Mouse (Mus musculus): ENCODE data around the gene Ifi47.
"Not testable (repeated sequence)": the region's sequence is repeated elsewhere in the genome, so short reads cannot be mapped to it uniquely, and the experiment has no call there.

Gene Ifi47

DNA sequence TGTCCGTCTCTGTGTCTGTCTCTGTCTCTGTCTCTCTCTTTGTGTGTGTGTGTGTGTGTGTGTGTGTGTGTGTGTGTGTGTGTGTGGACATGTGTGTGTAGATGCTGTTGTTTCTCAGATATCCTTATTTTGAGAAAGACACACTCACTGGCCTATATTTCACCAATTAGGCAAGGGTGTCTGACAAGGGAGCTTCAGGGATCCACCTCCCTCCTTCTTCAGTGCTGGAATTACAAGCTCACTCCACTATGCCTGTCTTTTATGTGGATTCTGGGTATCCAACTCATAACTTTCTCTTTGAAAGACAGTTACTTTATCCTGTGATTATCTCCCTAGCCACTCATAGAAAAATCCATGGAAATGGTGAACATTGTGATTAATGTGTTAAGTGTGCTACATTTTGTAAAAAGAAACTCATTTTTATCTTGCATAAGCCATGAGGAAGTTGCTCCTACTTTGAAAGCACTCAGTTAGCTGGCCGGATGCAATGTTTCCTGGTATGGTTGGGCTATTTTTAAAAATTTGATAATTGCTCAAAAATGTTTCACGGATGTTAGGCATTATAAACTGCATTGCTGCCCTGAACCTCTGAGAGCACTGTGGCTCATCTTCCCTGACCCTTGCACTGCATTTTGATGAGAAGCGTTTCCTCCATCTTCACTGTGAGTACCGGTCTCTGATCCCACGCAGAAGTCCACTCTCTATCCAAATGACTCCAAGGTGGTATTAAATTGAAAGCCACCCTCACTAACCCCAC lies at the start of gene Ifi47:
Gene Ifi47, plus strand, starts transcription at position 587 of the 757 bp plus-strand sequence.
- not testable (repeated sequence) for DNase-seq (ENCODE audit: low spot score)

DNA sequence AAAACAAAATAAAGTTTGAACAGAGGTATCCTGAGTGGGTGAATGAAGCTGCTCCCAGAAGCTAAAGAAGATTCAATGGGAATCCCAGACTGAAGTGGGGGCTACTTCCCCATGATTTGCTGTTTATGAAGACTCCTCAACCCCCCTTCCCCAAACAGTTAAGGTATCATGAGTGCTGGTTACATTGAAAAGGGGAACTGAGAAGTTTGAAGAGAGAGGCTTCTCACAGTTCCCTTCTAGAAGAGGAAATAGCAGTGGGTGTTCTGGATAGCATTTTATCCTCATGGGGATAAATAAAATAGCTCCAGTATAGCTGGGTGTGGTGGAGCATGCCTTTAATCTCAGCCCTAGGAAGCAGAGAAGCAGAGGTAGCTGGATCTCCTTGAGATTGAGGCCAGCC lies 26.3 kb upstream of the Ifi47 start:
- not testable (repeated sequence) for DNase-seq (ENCODE audit: low spot score)

DNA sequence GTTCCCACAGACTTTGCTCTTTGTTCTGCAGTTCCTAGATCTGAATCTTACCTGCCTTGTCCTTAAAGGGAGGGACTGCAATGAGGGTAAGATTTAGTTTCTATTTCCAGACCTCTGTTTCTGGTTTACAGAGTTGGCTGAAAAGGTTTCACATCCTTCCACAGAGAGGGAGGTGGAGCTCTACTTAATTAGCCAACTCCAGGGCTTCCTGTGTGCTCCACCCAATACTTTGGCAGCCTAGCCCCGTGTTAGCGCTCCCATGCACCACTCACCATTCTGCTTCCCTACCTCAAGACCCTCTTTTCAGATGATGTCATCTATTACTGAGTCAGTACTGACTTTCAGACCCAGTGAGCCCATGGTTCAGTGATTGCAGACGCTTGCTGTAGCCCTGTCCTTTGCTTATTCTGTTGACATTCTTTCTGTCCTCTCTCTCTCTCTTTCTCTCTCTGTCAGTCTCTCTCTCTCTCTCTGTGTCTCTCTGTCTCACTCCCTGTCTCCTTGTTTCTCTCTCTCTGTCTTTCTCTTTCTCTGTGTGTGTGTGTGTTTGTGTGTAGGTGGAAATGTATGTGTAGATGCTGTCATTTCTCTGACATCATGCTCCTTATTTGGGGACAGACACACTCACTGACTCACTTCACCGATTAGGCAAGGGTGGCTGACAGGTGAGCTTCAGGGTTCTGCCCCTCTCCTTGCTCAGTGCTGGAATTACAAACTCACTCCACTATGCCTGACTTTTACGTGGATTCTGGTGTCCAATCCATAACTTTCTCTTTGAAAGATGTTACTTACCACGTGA lies 25.1 kb upstream of the Ifi47 start, which contains the start of gene 9930111J21Rik2:
Gene 9930111J21Rik2, minus strand, starts transcription at position 150 of the 799 bp plus-strand sequence.
- DNase-seq (ENCODE audit: low spot score), result not testable (repeated sequence)

DNA sequence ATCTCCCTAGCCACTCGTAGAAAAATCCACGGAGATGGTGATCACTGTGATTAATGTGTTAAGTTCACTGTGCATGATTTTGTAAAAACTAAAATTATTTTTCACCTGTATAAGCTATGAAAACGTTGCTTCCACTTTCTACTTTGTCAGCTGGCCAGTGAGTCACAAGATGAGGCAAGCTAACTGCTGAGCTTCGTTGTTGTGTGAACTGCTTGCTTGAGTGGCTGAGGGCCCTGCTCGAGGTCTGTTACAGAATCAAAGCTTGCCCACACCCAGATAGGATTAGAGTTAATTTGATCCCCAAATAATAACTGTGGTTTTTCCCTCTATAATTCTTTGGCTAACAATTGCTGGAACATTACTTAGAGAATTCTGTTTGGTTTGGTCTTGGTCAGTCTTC lies 24.5 kb upstream of the Ifi47 start:
- not testable (repeated sequence) for DNase-seq (ENCODE audit: low spot score)

DNA sequence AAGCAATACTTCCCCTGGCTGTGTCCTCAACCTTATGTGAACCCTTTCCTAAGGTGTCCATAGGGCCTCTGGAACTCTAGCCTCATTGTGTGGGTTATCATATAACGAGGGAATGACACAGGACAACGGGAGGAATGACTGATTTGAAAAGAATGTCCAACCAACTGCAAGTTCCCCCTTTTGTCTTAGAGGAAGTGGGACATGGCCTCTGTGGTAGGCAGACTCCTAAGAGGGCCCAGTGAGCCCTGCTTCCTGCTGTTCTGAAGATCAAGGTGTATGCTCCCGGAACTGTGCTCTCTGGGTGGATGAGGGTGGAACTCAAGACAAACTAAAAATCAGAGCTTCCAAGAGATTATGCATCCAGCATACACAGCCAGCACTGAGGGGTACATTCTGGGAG lies 16.3 kb upstream of the Ifi47 start:
- DNase-seq (ENCODE audit: low spot score), result not testable (repeated sequence)

DNA sequence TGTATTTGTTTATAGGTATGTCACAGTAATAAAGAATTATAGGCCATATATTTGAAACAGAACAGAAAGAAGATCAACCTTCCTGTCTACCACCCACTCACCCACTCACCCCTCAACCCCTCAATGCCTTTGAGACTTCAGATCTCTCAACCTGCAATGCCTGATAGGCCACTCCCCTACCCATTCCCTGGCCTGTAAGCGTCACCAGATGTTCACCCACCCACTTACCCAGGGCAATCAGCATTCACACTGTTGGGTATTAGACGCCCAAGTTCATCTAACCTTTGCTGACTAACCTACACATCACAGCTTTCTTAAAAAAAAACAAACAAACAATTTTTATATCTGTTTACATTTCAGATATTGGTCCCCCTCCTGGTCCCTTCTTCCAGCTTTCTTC lies 14.5 kb upstream of the Ifi47 start:
- not testable (repeated sequence) for DNase-seq (ENCODE audit: low spot score)

DNA sequence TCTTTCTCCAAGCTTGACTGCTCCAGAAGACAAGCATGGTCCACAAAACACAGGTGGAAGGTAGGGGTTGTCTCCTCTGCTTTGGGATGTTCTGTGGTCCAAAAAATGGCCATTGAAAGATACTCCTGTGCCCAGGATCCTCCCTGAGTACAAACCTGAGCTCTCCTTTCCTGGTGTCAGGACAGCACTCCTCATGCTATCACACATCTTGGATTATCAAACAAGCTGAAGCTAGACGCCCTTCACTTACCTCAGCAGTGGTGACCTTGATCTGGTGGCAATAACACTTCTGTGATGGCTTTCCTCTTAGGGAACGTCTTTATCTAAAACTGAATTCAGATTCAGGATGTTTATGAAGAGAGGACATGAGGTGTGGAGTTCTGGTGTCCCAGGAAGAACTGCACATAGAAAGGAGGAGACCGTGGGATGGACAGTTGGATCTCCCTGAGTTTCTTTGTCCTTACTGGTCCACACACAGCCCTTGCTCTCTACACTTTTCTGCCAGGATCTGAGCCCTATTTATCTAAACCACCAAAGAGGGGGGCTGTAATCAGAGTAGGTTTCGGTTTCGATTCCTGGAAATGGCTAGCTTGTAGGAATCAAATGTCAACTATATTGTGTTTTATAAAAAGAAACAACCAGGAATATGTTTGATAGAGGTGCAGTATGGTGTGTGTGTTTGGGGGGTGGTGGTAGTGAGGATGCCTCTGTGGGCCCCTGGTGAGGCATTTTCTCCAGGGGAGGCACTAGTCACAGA lies 12.5 kb upstream of the Ifi47 start, which contains the start of gene Tgtp2:
Gene Tgtp2, minus strand, starts transcription at position 494 of the 757 bp plus-strand sequence.
- DNase-seq (ENCODE audit: low spot score), result not testable (repeated sequence)

DNA sequence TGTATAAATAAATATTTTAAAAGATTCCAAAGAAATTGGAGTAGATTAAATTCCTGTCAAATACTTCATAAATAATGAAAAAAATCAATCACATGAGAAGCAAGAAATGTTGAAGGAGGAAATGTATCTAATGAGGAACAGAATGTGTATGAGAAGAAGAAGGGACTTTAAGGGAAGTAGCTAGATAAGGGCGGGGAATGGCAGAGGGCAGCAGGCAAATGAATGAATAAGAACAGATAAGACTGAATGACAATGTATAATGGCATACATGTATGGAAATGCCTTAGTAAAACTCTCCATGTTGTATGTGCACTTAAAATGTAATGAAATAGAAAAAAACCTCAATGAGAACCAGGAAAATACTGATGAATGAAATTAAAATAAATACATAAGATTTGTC lies 8.0 kb upstream of the Ifi47 start:
- no peak for DNase-seq (ENCODE audit: low spot score)

DNA sequence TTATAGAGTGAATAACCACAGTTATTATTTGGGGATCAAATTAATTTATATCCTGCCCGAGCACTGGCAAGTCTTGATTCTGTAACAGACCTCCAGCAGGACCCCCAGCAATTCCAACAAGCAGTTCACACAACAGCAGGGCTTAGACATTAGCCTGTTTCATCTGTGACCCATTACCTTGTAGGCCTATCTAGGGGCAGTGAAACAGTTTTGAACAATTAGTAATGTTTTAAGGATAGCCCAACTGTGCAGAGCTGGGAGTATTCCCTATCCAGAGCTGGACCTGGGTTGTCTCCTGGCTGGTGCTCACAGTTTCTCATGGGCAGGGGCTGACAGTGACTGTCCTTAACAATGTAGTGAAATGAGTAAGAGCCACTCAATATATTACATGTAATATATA lies 625 bp downstream of the Ifi47 start:
- no peak for DNase-seq (ENCODE audit: low spot score)

DNA sequence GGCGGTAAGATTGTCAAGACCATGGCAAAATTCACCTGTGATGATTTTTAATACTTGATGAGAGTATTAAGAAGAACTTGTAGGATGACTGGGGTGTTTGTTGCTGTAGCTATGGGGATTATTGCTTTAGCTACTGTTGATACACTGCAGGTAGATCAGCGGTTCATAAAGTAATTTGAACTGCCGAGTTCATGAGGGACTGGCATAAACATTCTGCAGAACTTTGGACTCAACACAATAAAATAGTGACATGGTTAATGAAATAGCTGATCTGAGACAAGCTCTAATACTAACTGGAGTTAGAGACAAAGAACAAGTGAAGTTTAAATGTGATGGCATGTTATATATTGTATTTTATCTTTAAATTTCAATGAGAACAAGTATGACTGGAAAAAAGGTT lies 2.3 kb downstream of the Ifi47 start:
- DNase-seq (ENCODE audit: low spot score), result no peak

DNA sequence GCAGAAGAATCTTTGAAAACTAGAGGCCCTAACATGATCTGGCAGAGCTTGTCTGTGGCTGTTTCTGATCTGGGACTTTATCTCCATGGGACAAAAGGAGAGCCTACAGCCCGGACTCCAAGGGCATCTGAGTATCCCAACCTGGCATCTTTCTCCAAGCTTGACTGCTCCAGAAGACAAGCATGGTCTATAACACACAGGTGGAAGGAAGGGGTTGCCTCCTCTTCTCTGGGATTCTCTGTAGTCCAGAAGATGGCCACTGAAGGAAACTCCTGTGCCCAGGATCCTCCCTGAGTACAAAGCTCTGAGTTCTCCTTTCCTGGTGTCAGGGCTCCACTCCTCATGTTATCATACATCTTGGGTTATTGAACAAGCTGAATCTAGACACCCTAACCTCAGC lies 4.2 kb downstream of the Ifi47 start:
- DNase-seq (ENCODE audit: low spot score), result no peak

DNA sequence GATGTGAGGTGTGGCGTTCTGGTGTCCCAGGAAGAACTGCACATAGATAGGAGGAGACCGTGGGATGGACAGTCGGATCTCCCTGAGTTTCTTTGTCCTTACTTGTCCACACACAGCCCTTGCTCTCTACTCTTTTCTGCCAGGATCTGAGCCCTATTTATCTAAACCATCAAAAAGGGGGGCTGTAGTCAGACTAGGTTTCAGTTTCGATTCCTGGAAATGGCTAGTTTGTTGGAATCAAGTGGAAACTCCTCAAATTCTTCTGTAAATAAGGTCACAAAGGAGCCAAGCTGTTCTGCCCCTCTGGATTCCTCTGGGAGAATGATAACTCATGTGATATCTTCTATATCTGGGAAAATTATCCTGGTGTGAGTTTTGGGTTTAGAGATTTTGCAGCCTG lies 5.0 kb downstream of the Ifi47 start:
- DNase-seq (ENCODE audit: low spot score), result no peak

DNA sequence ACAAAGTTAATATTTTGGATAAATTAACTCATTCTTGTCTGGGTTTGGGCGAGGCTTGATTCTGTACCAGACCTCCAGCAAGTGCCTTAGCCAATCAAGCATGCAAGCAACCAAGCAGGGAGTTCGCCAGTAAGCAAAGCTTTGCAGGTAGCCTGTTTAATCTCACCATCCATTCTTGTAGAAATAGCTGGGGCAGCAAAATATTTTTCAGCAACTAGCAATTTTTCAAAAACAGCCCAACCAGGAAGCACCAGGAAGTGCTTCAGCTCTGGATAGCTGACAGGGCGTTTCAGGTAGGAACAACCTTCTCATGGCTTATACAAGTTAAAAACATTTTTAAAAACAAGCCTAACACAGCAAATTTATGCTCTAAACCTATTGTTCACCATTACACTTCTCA lies 5.5 kb downstream of the Ifi47 start:
- DNase-seq (ENCODE audit: low spot score), result no peak

DNA sequence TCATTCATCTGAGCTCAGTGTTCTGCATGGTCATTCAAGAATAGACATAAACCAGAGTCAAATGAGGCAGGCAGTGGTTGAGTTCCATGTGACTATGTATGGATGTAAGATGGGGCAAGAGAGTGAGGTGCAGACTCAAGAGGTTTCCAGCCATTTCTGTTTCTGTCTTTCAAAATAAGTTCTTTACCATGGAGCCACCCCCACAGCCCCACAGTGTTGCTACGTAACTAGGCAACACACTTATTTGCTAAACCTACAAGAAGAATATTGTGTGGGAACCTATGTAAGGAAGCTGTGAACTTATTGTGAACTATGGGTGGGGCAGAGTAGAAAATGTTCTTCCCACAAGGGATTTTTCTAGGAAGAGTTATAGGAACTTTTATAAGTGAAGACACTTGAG lies 6.8 kb downstream of the Ifi47 start:
- DNase-seq (ENCODE audit: low spot score), result no peak

DNA sequence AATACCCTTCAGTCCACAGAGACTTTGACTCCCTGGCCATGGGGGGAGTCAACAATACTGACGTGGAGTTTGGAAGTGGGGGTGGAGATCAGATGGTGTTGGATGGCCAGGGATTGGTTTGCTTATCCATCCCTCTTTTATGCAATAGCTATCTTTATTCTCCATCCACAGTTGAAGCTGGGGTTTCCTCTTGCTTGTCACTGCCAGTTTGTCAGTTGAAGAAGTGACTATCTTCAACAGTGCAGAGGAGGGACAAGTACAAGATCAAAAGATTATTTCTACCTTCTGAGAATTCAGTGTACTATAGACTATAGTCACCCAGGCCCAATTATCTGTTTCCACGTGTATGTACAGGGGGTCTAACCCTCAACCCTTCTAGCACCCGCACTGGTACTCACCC lies 7.4 kb downstream of the Ifi47 start:
- DNase-seq (ENCODE audit: low spot score), result no peak

DNA sequence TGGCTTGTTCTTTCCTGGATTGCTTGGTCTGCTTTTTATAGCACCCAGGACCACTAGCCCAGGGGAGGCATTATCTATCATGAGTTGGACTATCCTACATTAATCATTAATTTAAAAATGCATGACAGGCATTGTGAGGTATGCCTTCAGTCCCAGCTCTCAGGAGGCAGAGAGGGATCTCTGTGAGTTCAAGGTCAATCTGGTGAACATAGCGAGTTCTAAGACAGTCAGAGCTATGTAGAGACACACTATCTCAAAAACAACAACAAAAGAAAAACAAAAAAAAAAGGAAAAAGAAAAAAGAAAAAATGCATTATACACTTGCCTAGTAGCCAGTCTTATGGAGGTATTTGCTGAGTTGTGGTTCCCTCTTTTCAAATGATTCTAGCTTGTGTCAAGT lies 8.0 kb downstream of the Ifi47 start:
- DNase-seq (ENCODE audit: low spot score), result no peak

DNA sequence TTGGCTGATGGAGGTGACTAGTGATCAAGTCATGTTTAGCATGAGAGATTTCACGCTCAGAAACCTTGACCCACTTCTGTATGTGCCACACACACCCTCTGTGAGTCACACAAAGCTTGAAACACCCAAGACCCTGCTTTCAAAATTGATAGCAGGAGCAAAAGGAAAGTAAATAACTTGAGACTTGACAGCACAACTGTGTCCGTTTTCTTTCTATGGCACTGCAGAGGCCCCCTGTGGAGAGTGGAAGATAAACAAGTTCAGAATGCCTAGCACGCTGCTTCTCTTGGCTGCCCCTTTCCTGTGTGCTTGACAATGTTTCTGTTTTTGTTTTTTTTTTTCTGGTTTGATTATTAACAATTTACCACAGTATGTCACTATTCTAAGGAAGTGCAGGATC lies 8.5 kb downstream of the Ifi47 start:
- DNase-seq (ENCODE audit: low spot score), result no peak

DNA sequence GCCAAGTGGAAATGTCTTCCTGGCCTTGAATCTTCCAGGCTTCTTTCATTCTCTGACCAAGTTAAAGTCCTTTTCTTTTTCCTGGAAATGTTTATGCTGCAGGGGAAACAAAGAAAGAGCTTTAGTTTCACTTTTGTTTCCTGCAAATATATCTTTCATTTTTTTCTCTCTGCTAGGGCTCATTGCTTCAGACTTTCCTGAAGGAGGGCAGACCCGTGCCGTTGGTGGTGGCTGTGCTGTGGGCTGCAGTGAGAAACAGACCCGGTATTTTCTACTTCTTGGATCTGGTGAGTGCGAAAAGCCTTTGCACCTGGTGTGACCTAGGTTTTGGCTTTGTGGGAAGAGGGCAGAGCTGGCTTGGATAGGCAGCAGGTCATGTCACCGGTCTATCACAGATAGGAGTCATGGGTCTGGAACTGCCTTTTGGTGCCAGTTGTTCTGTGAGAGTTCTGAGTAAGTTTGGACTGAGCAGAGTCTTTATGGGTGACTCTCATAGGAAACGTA lies 10.5 kb downstream of the Ifi47 start:
- DNase-seq (ENCODE audit: low spot score), result peak; percentile 12

DNA sequence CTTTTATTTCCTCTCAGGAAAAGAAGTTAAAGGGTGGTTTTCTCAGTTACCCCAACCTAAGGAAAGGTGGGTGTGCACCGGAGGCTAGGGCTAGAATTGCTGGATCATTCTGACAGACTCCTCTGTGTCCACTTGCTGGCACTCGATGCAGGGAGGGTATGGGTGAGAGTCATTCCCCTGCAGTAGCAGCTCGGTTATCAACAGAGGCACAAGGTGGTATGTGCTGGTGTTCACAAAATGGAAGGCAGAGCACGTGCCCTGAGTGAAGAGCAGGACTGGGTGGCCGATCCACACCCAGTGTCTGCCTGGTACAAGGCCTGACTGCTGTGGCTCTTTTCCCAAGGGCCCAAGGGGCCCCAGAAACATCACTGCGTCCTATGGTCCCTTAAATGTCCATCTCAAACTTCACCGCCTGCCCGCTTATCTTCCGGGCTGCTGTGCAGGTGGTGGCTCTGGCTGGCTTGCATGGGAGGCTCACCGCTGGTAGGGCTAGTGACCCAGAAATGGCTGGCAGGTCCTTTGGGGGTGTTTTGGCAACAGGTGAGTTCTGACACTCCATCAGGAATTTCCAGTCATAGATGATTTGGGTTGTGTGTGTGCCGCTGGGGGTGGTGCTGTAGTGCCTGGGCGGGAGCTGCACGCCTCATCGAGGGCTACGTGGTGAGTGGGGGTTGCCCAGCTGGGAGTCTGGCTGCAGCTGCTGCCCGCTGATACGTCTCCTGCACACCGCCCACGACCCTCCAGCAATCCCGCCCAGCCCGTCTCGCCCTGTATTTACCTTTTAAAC lies 11.6 kb downstream of the Ifi47 start:
- DNase-seq (ENCODE audit: low spot score), result peak; percentile 48

DNA sequence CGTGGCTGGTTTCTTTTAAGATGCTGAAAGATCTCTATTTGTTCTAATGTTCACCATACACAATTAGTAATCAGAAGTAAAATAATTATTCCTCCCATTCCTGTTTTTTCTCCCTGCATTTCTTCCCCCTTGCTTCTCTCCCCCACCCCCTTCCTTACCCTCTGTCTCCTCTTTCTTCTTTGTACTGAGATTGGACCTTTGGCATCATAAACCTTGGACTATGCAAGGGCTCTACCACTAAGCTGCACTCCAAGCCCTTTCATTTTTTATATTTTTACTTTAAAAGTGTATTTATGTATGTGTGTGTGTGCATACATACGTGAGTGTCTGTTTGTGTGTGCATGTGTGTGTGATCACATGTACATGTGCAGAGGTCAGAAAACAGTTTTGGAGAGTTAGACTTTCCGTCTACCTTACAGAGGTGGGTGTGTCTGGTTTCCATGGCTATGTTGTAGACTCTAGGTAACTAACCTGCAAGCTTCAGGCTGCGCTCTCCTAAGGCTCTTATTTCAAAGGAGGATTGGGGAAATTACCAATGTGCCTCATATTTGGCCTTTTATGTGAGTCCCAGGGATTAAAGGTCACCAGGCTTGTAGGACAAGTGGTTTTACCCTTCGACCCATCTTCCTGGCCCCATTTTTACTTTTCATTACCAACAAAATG lies 12.7 kb downstream of the Ifi47 start:
- no peak for DNase-seq (ENCODE audit: low spot score)
